Mouse (Mus musculus) liver, embryonic 14.5 days (tissue): ENCODE results near the gene 4921504E06Rik. TPM values are rescaled to one million over a fixed set of nuclear protein-coding genes. Genes with fewer than 3 reads are reported as not detected.

Source experiments
- ATAC-seq: fragments of 200-750 bp; cut with Nextera tagmentation; 2 replicates; pipeline ENCODE4 v1.8.0; 2017; ENCODE audit warnings: moderate number of reproducible peaks, mild to moderate bottlenecking, moderate library complexity; ENCODE audit not compliant: insufficient read depth
- DNase-seq, 3 experiments: peaks; one replicate each; pipeline ENCODE4 v3.0.0-alpha.2; 2012 to 2013; ENCODE audit warnings: low read depth in 3 of 3, low spot score in 3 of 3
- H3K27ac ChIP-seq: fragments of 300-500 bp; sonication (generic); 2 replicates; pipeline ENCODE4 v1.5.1; 2014; ENCODE audit warnings: moderate library complexity, mild to moderate bottlenecking, control low read depth, inconsistent platforms
- H3K27me3 ChIP-seq: fragments of 300-500 bp; sonication (generic); 2 replicates; pipeline ENCODE4 v1.6.1; 2014; ENCODE audit warnings: mild to moderate bottlenecking, low read length, moderate library complexity; ENCODE audit not compliant: control insufficient read depth, insufficient read depth
- H3K36me3 ChIP-seq: fragments of 300-500 bp; sonication (generic); replicated peaks from 2 replicates; pipeline ENCODE4 v1.6.1; 2014; ENCODE audit warnings: low read depth; ENCODE audit not compliant: control insufficient read depth, insufficient read depth
- H3K4me1 ChIP-seq, 2 experiments: fragments of 200-500 bp in 1 of 2; fragments of 300-500 bp in 1 of 2; sonication (generic) in 1 of 2; replicated peaks; 2 replicates each; pipeline ENCODE4 v1.6.1; 2012 to 2014; ENCODE audit warnings: antibody characterized with exemption in 1 of 2, inconsistent platforms in 1 of 2, low read length in 1 of 2; ENCODE audit not compliant: control insufficient read depth in 2 of 2, insufficient read depth in 2 of 2
- H3K4me2 ChIP-seq: fragments of 300-500 bp; sonication (generic); 2 replicates; pipeline ENCODE4 v1.6.1; 2014; ENCODE audit warnings: low read depth, mild to moderate bottlenecking, control low read depth, moderate library complexity
- H3K4me3 ChIP-seq, 2 experiments: fragments of 200-500 bp in 1 of 2; fragments of 300-500 bp in 1 of 2; sonication (generic) in 1 of 2; 2 replicates each; pipeline ENCODE4 v1.5.1; 2012 to 2014; ENCODE audit warnings: low read depth in 2 of 2, low read length in 2 of 2, mild to moderate bottlenecking in 2 of 2, control low read depth in 1 of 2, inconsistent platforms in 1 of 2, moderate library complexity in 1 of 2; ENCODE audit not compliant: insufficient read depth in 1 of 2
- H3K9ac ChIP-seq: fragments of 300-500 bp; sonication (generic); replicated peaks from 2 replicates; pipeline ENCODE4 v1.6.1; 2014; ENCODE audit warnings: mild to moderate bottlenecking, control low read depth, moderate library complexity
- H3K9me3 ChIP-seq: fragments of 300-500 bp; sonication (generic); 2 replicates; pipeline ENCODE4 v1.6.1; 2016; ENCODE audit warnings: low read length, mixed read lengths; ENCODE audit not compliant: control insufficient read depth
- CTCF ChIP-seq: IDR thresholded peaks from 2 replicates; pipeline ENCODE4 v1.5.1; 2016; ENCODE audit warnings: antibody characterized with exemption, low read depth, control low read depth
- EP300 ChIP-seq: IDR thresholded peaks from 2 replicates; pipeline ENCODE4 v1.6.1; 2016; ENCODE audit warnings: antibody characterized with exemption, low read depth
- WGBS: fragments of 180-500 bp; shearing (Covaris S2); extraction: QIAGEN DNeasy Blood & Tissue Kit; methylation state at CpG from one replicate; pipeline ENCODE4 v1.1.7; 2014; ENCODE audit not compliant: insufficient replicate concordance; 5-methylcytosine and 5-hydroxymethylcytosine counted together
- polyA plus RNA-seq, 2 experiments: library from polyadenylated mRNA; depleted of rRNA in 1 of 2; stranded (reverse) in 1 of 2; unstranded in 1 of 2; fragments of >200 nt; fragmentation: Nextera tagmentation in 1 of 2; extraction: Ambion mirVana in 1 of 2; gene quantifications; 2 replicates each; pipeline versions ENCODE4 v1.2.1 to v1.2.3; 2012 to 2014

Gene 4921504E06Rik
- polyA plus RNA-seq, 2 experiments, result not detected

- Histone ChIP-seq H3K4me2 (no peak overlapping the region), H3K4me3 (no peak overlapping the region), H3K9ac (no peak overlapping the region), H3K4me1 (no peaks in the 10 kb centered on the region), H3K36me3 (no peaks in the 10 kb centered on the region), H3K27me3 (no peaks in the 10 kb centered on the region; the same call in 1 of the 2 replicates), H3K27ac (no peak overlapping the region), H3K9me3 (no peaks in the 10 kb centered on the region)
- WGBS, result 25% methylated on average over 2 of the region's 2 CpGs
- TF ChIP-seq CTCF (no peak), EP300 (no peak)
- ATAC-seq (no peak), DNase-seq (no peak)
Observed at GRCm38 (mm10) chr2:19461940-19462339, 91.8 kb downstream of the 4921504E06Rik start.

DNA sequence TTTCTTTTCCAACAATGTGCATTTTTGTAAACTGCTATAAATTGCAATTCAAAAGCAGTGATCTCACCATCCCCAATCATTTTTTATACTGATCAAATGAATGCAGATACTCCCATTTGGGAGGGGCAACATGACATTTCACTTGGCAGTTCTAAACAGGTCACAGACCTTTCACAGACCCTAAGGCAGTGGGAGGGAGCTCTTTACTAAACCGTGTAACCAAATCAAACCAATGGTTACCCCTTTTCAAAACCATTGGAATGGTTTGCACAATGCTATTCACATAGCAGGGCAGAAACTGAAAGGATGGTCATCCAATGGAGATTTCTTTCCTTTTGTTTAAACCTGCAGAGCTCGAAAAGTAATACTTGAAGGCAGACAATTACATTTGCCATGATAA is 94.9 kb downstream of the 4921504E06Rik start:
- no peak overlapping the region for H3K27ac ChIP-seq
- no peak overlapping the region for H3K9ac ChIP-seq
- peaks cover 15% of the 10 kb centered on the region for H3K27me3 ChIP-seq
- no peaks in the 10 kb centered on the region for H3K36me3 ChIP-seq
- H3K4me2 ChIP-seq, result no peak overlapping the region
- H3K4me1 ChIP-seq, result no peaks in the 10 kb centered on the region
- no peaks in the 10 kb centered on the region for H3K9me3 ChIP-seq
- ATAC-seq (no peak), DNase-seq (no peak)
- TF ChIP-seq CTCF (no peak), EP300 (no peak)
- no peak overlapping the region for H3K4me3 ChIP-seq
- WGBS, result 28% methylated on average over 2 of the region's 2 CpGs

- Histone ChIP-seq H3K36me3 (no peaks in the 10 kb centered on the region), H3K27ac (no peak overlapping the region), H3K27me3 (peaks cover 43% of the 10 kb centered on the region), H3K9me3 (no peaks in the 10 kb centered on the region), H3K4me2 (no peak overlapping the region), H3K9ac (no peak overlapping the region), H3K4me1 (no peaks in the 10 kb centered on the region), H3K4me3 (no peak overlapping the region)
- ATAC-seq (no peak), DNase-seq (no peak)
- TF ChIP-seq CTCF (no peak), EP300 (no peak)
- WGBS, result 22% methylated on average over 10 of the region's 10 CpGs
Observed at GRCm38 (mm10) chr2:19455857-19456482, 97.7 kb downstream of the 4921504E06Rik start.

DNA sequence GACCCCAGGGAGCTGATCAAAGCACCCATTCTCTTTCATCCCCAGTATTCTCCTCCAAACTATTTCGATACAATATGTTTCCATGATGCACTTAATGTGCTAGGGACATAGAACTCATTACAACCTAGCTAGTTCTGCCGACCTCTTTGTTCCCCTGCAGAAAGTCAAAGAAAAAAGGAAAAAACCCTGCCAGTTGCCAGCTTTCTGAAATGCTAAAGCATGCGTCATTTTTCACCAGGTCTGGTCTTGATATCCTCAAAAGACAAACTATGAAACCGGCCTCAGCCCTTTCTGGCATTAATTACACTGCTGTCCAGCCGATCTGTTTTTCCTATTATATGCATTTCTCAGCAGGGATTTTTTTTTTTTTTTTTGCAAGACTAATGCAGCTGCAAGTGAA is 98.5 kb downstream of the 4921504E06Rik start:
- ATAC-seq, result no peak
- 7% methylated on average over 5 of the region's 5 CpGs for WGBS
- Histone ChIP-seq H3K36me3 (no peaks in the 10 kb centered on the region), H3K27me3 (peaks cover 48% of the 10 kb centered on the region), H3K4me2 (no peak overlapping the region), H3K9ac (no peak overlapping the region), H3K4me3 (no peak overlapping the region), H3K27ac (no peak overlapping the region), H3K4me1 (no peaks in the 10 kb centered on the region), H3K9me3 (no peaks in the 10 kb centered on the region)
- TF ChIP-seq EP300 (no peak), CTCF (no peak)
- DNase-seq, result no peak

- no peak overlapping the region for H3K9ac ChIP-seq
- H3K4me3 ChIP-seq, result no peak overlapping the region
- no peak overlapping the region for H3K27ac ChIP-seq
- H3K4me1 ChIP-seq, result no peaks in the 10 kb centered on the region
- ATAC-seq, result no peak
- H3K9me3 ChIP-seq, result no peaks in the 10 kb centered on the region
- DNase-seq, result no peak
- no peak for TF ChIP-seq EP300
- no peak for TF ChIP-seq CTCF
- WGBS, result 2% methylated on average over 19 of the region's 19 CpGs
- H3K4me2 ChIP-seq, result no peak overlapping the region
- peaks cover 63% of the 10 kb centered on the region for H3K27me3 ChIP-seq
- no peaks in the 10 kb centered on the region for H3K36me3 ChIP-seq
Observed at GRCm38 (mm10) chr2:19452531-19453055, 101.1 kb downstream of the 4921504E06Rik start.
